Mouse (Mus musculus): ENCODE measurements around the gene Bpifb5.

GRCm38 (mm10) chr2:154190546-154191258 is 32.8 kb upstream of the Bpifb5 start, which contains the start of gene Bpifb1:
- no peak for TF ChIP-seq CTCF (IDR thresholded peaks at IDR 0.05; ENCODE audit: borderline replicate concordance, control insufficient read depth, extremely low read depth, insufficient read depth, low read length, poor library complexity)
- no peak for TF ChIP-seq POLR2A (IDR thresholded peaks at IDR 0.05; ENCODE audit: control insufficient read depth, extremely low read depth, insufficient read depth, low read length, poor library complexity)

Data from thymus, adult 2 months (tissue).